Mouse (Mus musculus) CH12.LX (cell line): ENCODE measurements around the gene Cltc. TPM values are rescaled to one million over a fixed set of nuclear protein-coding genes. Genes with fewer than 3 reads are reported as not detected.

ENCODE experiments used
- DNase-seq: peaks from one replicate; pipeline ENCODE4 v3.0.0-alpha.2; 2013; ENCODE audit errors: extremely low read depth
- H3K27ac ChIP-seq: 2 replicates; pipeline ENCODE4 v1.5.1; 2012; ENCODE audit warnings: low read depth, mild to moderate bottlenecking, control low read depth, moderate library complexity; ENCODE audit not compliant: insufficient read depth
- H3K27me3 ChIP-seq: replicated peaks from 2 replicates; pipeline ENCODE3; 2012; ENCODE audit warnings: inconsistent platforms
- H3K36me3 ChIP-seq, 2 experiments: replicated peaks in 1 of 2; 2 replicates each; pipeline versions ENCODE3 to v1.6.1; 2012; ENCODE audit warnings: inconsistent platforms in 1 of 2, low read length in 1 of 2, mild to moderate bottlenecking in 1 of 2, mixed read lengths in 1 of 2, moderate library complexity in 1 of 2; ENCODE audit not compliant: control insufficient read depth in 1 of 2, insufficient read depth in 1 of 2
- H3K4me1 ChIP-seq, 2 experiments: 2 replicates each; pipeline ENCODE4 v1.6.1; 2012; ENCODE audit warnings: inconsistent platforms in 1 of 2, moderate library complexity in 1 of 2; ENCODE audit not compliant: insufficient read depth in 2 of 2, control insufficient read depth in 1 of 2
- H3K4me2 ChIP-seq: 2 replicates; pipeline ENCODE4 v1.6.1; 2012; ENCODE audit warnings: low read depth, mild to moderate bottlenecking, control low read depth; ENCODE audit not compliant: poor library complexity, insufficient read depth, severe bottlenecking
- H3K4me3 ChIP-seq, 3 experiments: fragments of 150-350 bp in 1 of 3; sonication (generic) in 1 of 3; replicated peaks in 1 of 3; 2 replicates each; pipeline versions ENCODE3 to v1.5.1; 2011 to 2012; ENCODE audit warnings: low read depth in 2 of 3, low read length in 2 of 3, mild to moderate bottlenecking in 2 of 3, moderate library complexity in 2 of 3, control low read depth in 1 of 3, improper control_type of control experiment in 1 of 3, inconsistent platforms in 1 of 3, mixed read lengths in 1 of 3; ENCODE audit not compliant: poor library complexity in 1 of 3
- H3K79me2 ChIP-seq: replicated peaks from 2 replicates; pipeline ENCODE4 v1.6.1; 2012; ENCODE audit warnings: mild to moderate bottlenecking, moderate library complexity; ENCODE audit not compliant: control insufficient read depth, poor library complexity, insufficient read depth, severe bottlenecking; ENCODE audit errors: extremely low read depth
- H3K9ac ChIP-seq: 2 replicates; pipeline ENCODE4 v1.6.1; 2012; ENCODE audit warnings: low read depth, mild to moderate bottlenecking, control low read depth, moderate library complexity; ENCODE audit not compliant: insufficient read depth
- H3K9me3 ChIP-seq: replicated peaks from 2 replicates; pipeline ENCODE3; 2012; ENCODE audit warnings: low read length, inconsistent platforms, mixed read lengths
- BHLHE40 ChIP-seq: IDR thresholded peaks from 2 replicates; pipeline ENCODE4 v1.6.1; 2011; ENCODE audit warnings: mild to moderate bottlenecking, low read depth, low read length, improper control_type of control experiment
- E2F4 ChIP-seq: IDR thresholded peaks from 2 replicates; pipeline ENCODE4 v1.6.1; 2011; ENCODE audit warnings: low read depth, low read length, improper control_type of control experiment; ENCODE audit not compliant: insufficient replicate concordance
- ETS1 ChIP-seq: conservative IDR thresholded peaks from 2 replicates; pipeline ENCODE4 v1.6.1; 2012; ENCODE audit warnings: low read depth, mild to moderate bottlenecking, inconsistent platforms, low read length, improper control_type of control experiment, moderate library complexity
- GABPA ChIP-seq: IDR thresholded peaks from 2 replicates; pipeline ENCODE4 v1.6.1; 2012; ENCODE audit warnings: low read depth, low read length, improper control_type of control experiment, inconsistent platforms; ENCODE audit not compliant: insufficient replicate concordance
- HCFC1 ChIP-seq: IDR thresholded peaks from 2 replicates; pipeline ENCODE4 v1.6.1; 2012; ENCODE audit warnings: low read depth, mild to moderate bottlenecking, inconsistent platforms, low read length, improper control_type of control experiment
- JUND ChIP-seq: conservative IDR thresholded peaks from 2 replicates; pipeline ENCODE4 v1.6.1; 2011; ENCODE audit warnings: low read depth, low read length, improper control_type of control experiment
- MAFK ChIP-seq: IDR thresholded peaks from 2 replicates; pipeline ENCODE4 v1.6.1; 2011; ENCODE audit warnings: low read length, improper control_type of control experiment; ENCODE audit not compliant: insufficient replicate concordance
- MAZ ChIP-seq: IDR thresholded peaks from 2 replicates; pipeline ENCODE4 v1.6.1; 2012; ENCODE audit warnings: low read depth, mild to moderate bottlenecking, inconsistent platforms, low read length, improper control_type of control experiment, moderate library complexity
- MEF2A ChIP-seq: IDR thresholded peaks from 2 replicates; pipeline ENCODE4 v1.6.1; 2014; ENCODE audit warnings: low read depth, mild to moderate bottlenecking, inconsistent platforms, low read length, improper control_type of control experiment, borderline replicate concordance
- NELFE ChIP-seq: IDR thresholded peaks from 2 replicates; pipeline ENCODE4 v1.6.1; 2011; ENCODE audit warnings: low read depth, low read length, improper control_type of control experiment
- POLR2AphosphoS2 ChIP-seq: IDR thresholded peaks from 2 replicates; pipeline ENCODE4 v1.6.1; 2011; ENCODE audit warnings: low read depth, low read length, improper control_type of control experiment
- RAD21 ChIP-seq: IDR thresholded peaks from 2 replicates; pipeline ENCODE4 v1.6.1; 2011; ENCODE audit warnings: low read depth, mild to moderate bottlenecking, low read length, improper control_type of control experiment, moderate library complexity
- RCOR1 ChIP-seq: conservative IDR thresholded peaks from 2 replicates; pipeline ENCODE4 v1.6.1; 2012; ENCODE audit warnings: low read depth, mild to moderate bottlenecking, inconsistent platforms, low read length, improper control_type of control experiment
- TBP ChIP-seq: conservative IDR thresholded peaks from 2 replicates; pipeline ENCODE4 v1.6.1; 2011; ENCODE audit warnings: low read depth, low read length, improper control_type of control experiment
- TCF12 ChIP-seq: IDR thresholded peaks from 2 replicates; pipeline ENCODE4 v1.6.1; 2014; ENCODE audit warnings: low read depth, mild to moderate bottlenecking, inconsistent platforms, low read length, improper control_type of control experiment
- UBTF ChIP-seq: IDR thresholded peaks from 2 replicates; pipeline ENCODE4 v1.6.1; 2012; ENCODE audit warnings: low read depth, mild to moderate bottlenecking, inconsistent platforms, low read length, improper control_type of control experiment, moderate library complexity
- ZC3H11A ChIP-seq: IDR thresholded peaks from 2 replicates; pipeline ENCODE4 v1.6.1; 2012; ENCODE audit warnings: low read depth, mild to moderate bottlenecking, inconsistent platforms, low read length, improper control_type of control experiment
- dilution Hi-C: fragments of 300-500 bp; cut with MboI; formaldehyde crosslinking; loops from 2 replicates; pipeline ENCODE4 v1.14.3; 2020; ENCODE audit warnings: low sequenced_read_pairs; ENCODE audit not compliant: extremely low pct_unique_long_range_greater_than_20kb, extremely low pct_ligation_motif_present
- in situ Hi-C: fragments of 300-500 bp; cut with MboI; formaldehyde crosslinking; loops from 3 replicates; pipeline ENCODE4 v1.14.3; 2019; ENCODE audit warnings: low sequenced_read_pairs, low pct_ligation_motif_present, low pct_unique_long_range_greater_than_20kb, mixed read lengths
- polyA plus RNA-seq: library from polyadenylated mRNA; unstranded; fragments of >175 nt; gene quantifications from 2 replicates; pipeline ENCODE4 v1.2.1, GENCODE M21; 2012; ENCODE audit warnings: low read depth; ENCODE audit not compliant: insufficient read length
- total RNA-seq, 2 experiments: library from RNA; depleted of rRNA; stranded (reverse); fragments of 300-350 nt in 1 of 2; fragments of >200 nt in 1 of 2; gene quantifications; 2 replicates each; pipeline ENCODE4 v1.2.3; 2012 to 2014

The Cltc gene
- total and polyA plus RNA-seq, 3 experiments: 140 to 303 (median 219) TPM

- no peak overlapping the region for H3K4me3 ChIP-seq
- peaks cover 52 to 77% of the 10 kb centered on the region in 2 experiments for H3K36me3 ChIP-seq
- peaks cover 13% of the 10 kb centered on the region for H3K79me2 ChIP-seq
- peaks cover 2 to 35% of the 10 kb centered on the region in 2 experiments; a peak in 3 of 4 replicates for H3K4me1 ChIP-seq
- H3K27ac ChIP-seq: no peak overlapping the region
- H3K27me3 ChIP-seq: no peaks in the 10 kb centered on the region
- H3K4me2 ChIP-seq: no peak overlapping the region
- in situ Hi-C loops: no loop called here
- no peak for TF ChIP-seq TCF12
- TF ChIP-seq ZC3H11A: no peak
- no peak for TF ChIP-seq MAFK
- no peak for TF ChIP-seq E2F4
- no peak for TF ChIP-seq RCOR1
- TF ChIP-seq RAD21: no peak
- TF ChIP-seq UBTF: no peak
- TF ChIP-seq JUND: no peak
- TF ChIP-seq NELFE: no peak
- TF ChIP-seq GABPA: no peak
- TF ChIP-seq, all 38 proteins: peak for 0
- H3K9ac ChIP-seq: no peak overlapping the region
- dilution Hi-C loops: no loop called here
- no peaks in the 10 kb centered on the region for H3K9me3 ChIP-seq
- DNase-seq: no peak
Measured at GRCm38 (mm10) chr11:86724982-86725381, 32.4 kb downstream of the Cltc start.

GRCm38 (mm10) chr11:86724004-86724403 is 33.4 kb downstream of the Cltc start:
- no peaks in the 10 kb centered on the region for H3K27me3 ChIP-seq
- H3K4me2 ChIP-seq: no peak overlapping the region
- TF ChIP-seq ETS1 (no peak), MAZ (no peak), TBP (no peak), POLR2AphosphoS2 (no peak), HCFC1 (no peak), RAD21 (no peak), MEF2A (no peak), BHLHE40 (no peak)
- TF ChIP-seq, all 38 proteins: peak for 0
- dilution Hi-C loops: no loop called here
- no peak for DNase-seq
- Histone ChIP-seq H3K79me2 (peaks cover 15% of the 10 kb centered on the region; the same call in 1 of the 2 replicates), H3K9me3 (no peaks in the 10 kb centered on the region), H3K4me1 (peaks cover 3 to 41% of the 10 kb centered on the region in 2 experiments; a peak in 3 of 4 replicates), H3K27ac (no peak overlapping the region), H3K9ac (no peak overlapping the region), H3K4me3 (no peak overlapping the region), H3K36me3 (peaks cover 57 to 76% of the 10 kb centered on the region in 2 experiments)
- in situ Hi-C loops: no loop called here
